Mouse (Mus musculus) MEL (cell line): ENCODE measurements around the gene Klk1b26. TPM values are rescaled to one million over a fixed set of nuclear protein-coding genes. Genes with fewer than 3 reads are reported as not detected.
"Not testable (repeated sequence)": the region's sequence is repeated elsewhere in the genome, so short reads cannot be mapped to it uniquely, and the experiment has no call there.

Experiments used
- DNase-seq: peaks from one replicate; pipeline ENCODE4 v3.0.0; 2011; ENCODE audit warnings: low read depth, low spot score
- H3K27ac ChIP-seq: 2 replicates; pipeline ENCODE4 v1.5.1; 2012; ENCODE audit warnings: low read depth, mild to moderate bottlenecking, control low read depth, low read length, moderate library complexity; ENCODE audit not compliant: control insufficient read depth
- H3K27me3 ChIP-seq, 2 experiments: fragments of 150-350 bp in 1 of 2; sonication (generic) in 1 of 2; 2 replicates each; pipeline ENCODE4 v1.6.1; 2012; ENCODE audit warnings: low read length in 2 of 2, mild to moderate bottlenecking in 2 of 2, improper control_type of control experiment in 1 of 2, moderate library complexity in 1 of 2; ENCODE audit not compliant: insufficient read depth in 2 of 2, control insufficient read depth in 1 of 2
- H3K36me3 ChIP-seq, 2 experiments: 2 replicates each; pipeline ENCODE4 v1.6.1; 2012 to 2014; ENCODE audit warnings: low read length in 2 of 2, improper control_type of control experiment in 1 of 2, inconsistent platforms in 1 of 2, mild to moderate bottlenecking in 1 of 2; ENCODE audit not compliant: insufficient read depth in 2 of 2, control insufficient read depth in 1 of 2
- H3K4me1 ChIP-seq, 2 experiments: fragments of 150-350 bp in 1 of 2; sonication (generic) in 1 of 2; 2 replicates each; pipeline ENCODE4 v1.6.1; 2012; ENCODE audit warnings: low read length in 2 of 2, improper control_type of control experiment in 1 of 2, mild to moderate bottlenecking in 1 of 2; ENCODE audit not compliant: insufficient read depth in 2 of 2, control insufficient read depth in 1 of 2
- H3K4me3 ChIP-seq, 2 experiments: fragments of 150-350 bp in 1 of 2; sonication (generic) in 1 of 2; 2 replicates each; pipeline ENCODE4 v1.5.1; 2012; ENCODE audit warnings: low read depth in 2 of 2, low read length in 2 of 2, mild to moderate bottlenecking in 2 of 2, moderate library complexity in 2 of 2, control low read depth in 1 of 2, improper control_type of control experiment in 1 of 2; ENCODE audit not compliant: control insufficient read depth in 1 of 2, insufficient read depth in 1 of 2
- H3K79me2 ChIP-seq: 2 replicates; pipeline ENCODE4 v1.6.1; 2012; ENCODE audit warnings: mild to moderate bottlenecking, low read length, moderate library complexity; ENCODE audit not compliant: control insufficient read depth, poor library complexity, insufficient read depth
- H3K9ac ChIP-seq: 2 replicates; pipeline ENCODE4 v1.6.1; 2012; ENCODE audit warnings: low read depth, mild to moderate bottlenecking, control low read depth, low read length, moderate library complexity; ENCODE audit not compliant: control insufficient read depth, poor library complexity, severe bottlenecking
- H3K9me3 ChIP-seq: fragments of 150-350 bp; sonication (generic); replicated peaks from 2 replicates; pipeline ENCODE4 v1.6.1; 2012; ENCODE audit warnings: mild to moderate bottlenecking, low read length, improper control_type of control experiment, moderate library complexity; ENCODE audit not compliant: insufficient read depth
- CHD1 ChIP-seq: IDR thresholded peaks from 2 replicates; pipeline ENCODE4 v1.6.1; 2012; ENCODE audit warnings: low read depth, mild to moderate bottlenecking, inconsistent platforms, low read length, improper control_type of control experiment
- ELF1 ChIP-seq: IDR thresholded peaks from 2 replicates; pipeline ENCODE4 v1.6.1; 2014; ENCODE audit warnings: low read depth, mild to moderate bottlenecking, inconsistent platforms, low read length, improper control_type of control experiment, moderate library complexity
- HCFC1 ChIP-seq: IDR thresholded peaks from 2 replicates; pipeline ENCODE4 v1.6.1; 2012; ENCODE audit warnings: low read depth, mild to moderate bottlenecking, inconsistent platforms, low read length, improper control_type of control experiment, moderate library complexity
- MAFK ChIP-seq: IDR thresholded peaks from 2 replicates; pipeline ENCODE4 v1.6.1; 2011; ENCODE audit warnings: low read depth, mild to moderate bottlenecking, low read length, improper control_type of control experiment, borderline replicate concordance
- MXI1 ChIP-seq: IDR thresholded peaks from 2 replicates; pipeline ENCODE4 v1.6.1; 2011; ENCODE audit warnings: mild to moderate bottlenecking, low read depth, low read length, improper control_type of control experiment
- NELFE ChIP-seq: IDR thresholded peaks from 2 replicates; pipeline ENCODE4 v1.6.1; 2011; ENCODE audit warnings: low read depth, low read length, improper control_type of control experiment
- POLR2A ChIP-seq, 2 experiments: IDR thresholded peaks; 2 replicates each; pipeline ENCODE4 v1.6.1; 2011 to 2012; ENCODE audit warnings: low read length in 2 of 2, mild to moderate bottlenecking in 2 of 2, control low read depth in 1 of 2, improper control_type of control experiment in 1 of 2, low read depth in 1 of 2, moderate library complexity in 1 of 2; ENCODE audit not compliant: control insufficient read depth in 1 of 2, insufficient read depth in 1 of 2, poor library complexity in 1 of 2
- POLR2AphosphoS5 ChIP-seq: IDR thresholded peaks from 2 replicates; pipeline ENCODE4 v1.6.1; 2012; ENCODE audit warnings: low read depth, borderline replicate concordance, mild to moderate bottlenecking, inconsistent platforms, low read length, moderate library complexity, mixed read lengths
- SMC3 ChIP-seq: IDR thresholded peaks from 2 replicates; pipeline ENCODE4 v1.6.1; 2011; ENCODE audit warnings: low read depth, low read length, improper control_type of control experiment
- TBP ChIP-seq: IDR thresholded peaks from 2 replicates; pipeline ENCODE4 v1.8.0; 2011; ENCODE audit warnings: low read depth, low read length, improper control_type of control experiment
- TCF12 ChIP-seq: IDR thresholded peaks from 2 replicates; pipeline ENCODE4 v1.6.1; 2014; ENCODE audit warnings: low read depth, mild to moderate bottlenecking, inconsistent platforms, low read length, improper control_type of control experiment, moderate library complexity
- ZMIZ1 ChIP-seq: IDR thresholded peaks from 2 replicates; pipeline ENCODE4 v1.6.1; 2012; ENCODE audit warnings: low read depth, mild to moderate bottlenecking, inconsistent platforms, low read length, improper control_type of control experiment, moderate library complexity
- ZNF384 ChIP-seq: IDR thresholded peaks from 2 replicates; pipeline ENCODE4 v1.6.1; 2012; ENCODE audit warnings: low read depth, mild to moderate bottlenecking, inconsistent platforms, low read length, improper control_type of control experiment
- polyA plus RNA-seq, 2 experiments: library from polyadenylated mRNA; stranded (reverse) in 1 of 2; unstranded in 1 of 2; fragments of >175 nt in 1 of 2; fragments of >200 nt in 1 of 2; gene quantifications; 2 replicates each; pipeline versions ENCODE4 v1.2.1 to v1.2.4; 2012; ENCODE audit warnings: low replicate concordance in 2 of 2, low read depth in 1 of 2; ENCODE audit not compliant: insufficient read length in 2 of 2, insufficient read depth in 1 of 2, missing spikeins in 1 of 2
- total RNA-seq: library from RNA; depleted of rRNA; stranded (reverse); fragments of 300-350 nt; gene quantifications from 2 replicates; pipeline ENCODE4 v1.2.3, GENCODE M21; 2012

The Klk1b26 gene
- total and polyA plus RNA-seq, 3 experiments = not detected

GRCm38 (mm10) chr7:43985657-43986056 is 26.3 kb upstream of the Klk1b26 start:
- no peak overlapping the region for H3K9ac ChIP-seq
- TF ChIP-seq MXI1 = no peak
- no peak for TF ChIP-seq ELF1
- TF ChIP-seq HCFC1 = no peak
- TF ChIP-seq NELFE = no peak
- no peak for TF ChIP-seq MAFK
- no peak for TF ChIP-seq CHD1
- no peak for TF ChIP-seq SMC3
- no peak for TF ChIP-seq ZNF384
- TF ChIP-seq TBP = no peak
- no peak for TF ChIP-seq TCF12
- no peak for TF ChIP-seq POLR2A (IDR thresholded peaks at IDR 0.05; ENCODE audit: control insufficient read depth in 1 of 2, insufficient read depth in 1 of 2, low read depth in 1 of 2, low read length in 2 of 2, poor library complexity in 1 of 2)
- TF ChIP-seq ZMIZ1 = no peak
- no peak for TF ChIP-seq POLR2AphosphoS5
- TF ChIP-seq, all 39 proteins: peak for 0
- no peaks in the 10 kb centered on the region for H3K4me1 ChIP-seq
- no peak for DNase-seq
- no peak overlapping the region for H3K4me3 ChIP-seq
- no peaks in the 10 kb centered on the region for H3K36me3 ChIP-seq
- H3K27ac ChIP-seq = no peak overlapping the region
- no peaks in the 10 kb centered on the region for H3K79me2 ChIP-seq
- H3K9me3 ChIP-seq = no peaks in the 10 kb centered on the region
- H3K27me3 ChIP-seq = no peaks in the 10 kb centered on the region

GRCm38 (mm10) chr7:43994821-43995220 is 17.1 kb upstream of the Klk1b26 start:
- not testable (repeated sequence) for H3K9ac ChIP-seq, H3K9me3 ChIP-seq, H3K4me3 ChIP-seq, H3K36me3 ChIP-seq, H3K27me3 ChIP-seq, H3K27ac ChIP-seq, H3K79me2 ChIP-seq, DNase-seq, H3K4me1 ChIP-seq

- H3K36me3 ChIP-seq, DNase-seq, H3K4me1 ChIP-seq, H3K9ac ChIP-seq, H3K79me2 ChIP-seq, H3K9me3 ChIP-seq, H3K27ac ChIP-seq, H3K4me3 ChIP-seq, H3K27me3 ChIP-seq: not testable (repeated sequence)
These were observed 16.4 kb upstream of the Klk1b26 start, which contains the start of gene Klk1b11 for GRCm38 (mm10) chr7:43995577-43995976. Gene Klk1b11, plus strand, starts transcription at chr7:43995877.
